Mouse (Mus musculus) cerebellum, postnatal 10 days (tissue): ENCODE results near the gene Cxcl1.
"Not testable (repeated sequence)": the region's sequence is repeated elsewhere in the genome, so short reads cannot be mapped to it uniquely, and the experiment has no call there.

Experiments used
- DNase-seq, 2 experiments: peaks; one replicate each; pipeline ENCODE4 v3.0.0; 2021; ENCODE audit warnings: mixed read lengths in 2 of 2

Gene Cxcl1

GRCm38 (mm10) chr5:90890519-90891463 lies at the start of gene Cxcl1:
Gene Cxcl1 (plus strand): TSS chr5:90891241.
- DNase-seq, result peak; percentile 62 to 68

GRCm38 (mm10) chr5:90843891-90844290 lies 47.1 kb upstream of the Cxcl1 start:
- no peak for DNase-seq

GRCm38 (mm10) chr5:90850096-90850495 lies 40.9 kb upstream of the Cxcl1 start:
- peak; percentile 70 to 77 for DNase-seq

- not testable (repeated sequence) for DNase-seq
Observed at GRCm38 (mm10) chr5:90851391-90851790, 39.6 kb upstream of the Cxcl1 start.

GRCm38 (mm10) chr5:90853206-90853605 lies 37.8 kb upstream of the Cxcl1 start:
- no peak for DNase-seq

- no peak for DNase-seq
Observed at GRCm38 (mm10) chr5:90855308-90856230, 35.5 kb upstream of the Cxcl1 start.

GRCm38 (mm10) chr5:90857463-90857862 lies 33.6 kb upstream of the Cxcl1 start:
- DNase-seq, result no peak

- DNase-seq, result no peak
Observed at GRCm38 (mm10) chr5:90858429-90858828, 32.6 kb upstream of the Cxcl1 start.

GRCm38 (mm10) chr5:90859031-90859430 lies 32.0 kb upstream of the Cxcl1 start:
- peak; percentile 24 to 33 for DNase-seq

GRCm38 (mm10) chr5:90861876-90862375 lies 29.1 kb upstream of the Cxcl1 start:
- no peak for DNase-seq

- peak; percentile 25 to 40 for DNase-seq
Observed at GRCm38 (mm10) chr5:90866770-90867169, 24.3 kb upstream of the Cxcl1 start.

- DNase-seq, result no peak
Observed at GRCm38 (mm10) chr5:90872377-90872776, 18.7 kb upstream of the Cxcl1 start.

- no peak for DNase-seq
Observed at GRCm38 (mm10) chr5:90876045-90876444, 15.0 kb upstream of the Cxcl1 start.

- no peak for DNase-seq
Observed at GRCm38 (mm10) chr5:90876471-90877172, 14.4 kb upstream of the Cxcl1 start.

- DNase-seq, result no peak
Observed at GRCm38 (mm10) chr5:90877173-90877512, 13.9 kb upstream of the Cxcl1 start.

GRCm38 (mm10) chr5:90879307-90880014 lies 11.6 kb upstream of the Cxcl1 start:
- DNase-seq, result no peak

- DNase-seq, result no peak
Observed at GRCm38 (mm10) chr5:90880335-90880850, 10.6 kb upstream of the Cxcl1 start.

GRCm38 (mm10) chr5:90881021-90881420 lies 10.0 kb upstream of the Cxcl1 start:
- no peak for DNase-seq

GRCm38 (mm10) chr5:90881682-90882081 lies 9.4 kb upstream of the Cxcl1 start:
- DNase-seq, result no peak

- no peak for DNase-seq
Observed at GRCm38 (mm10) chr5:90882146-90882545, 8.9 kb upstream of the Cxcl1 start.

GRCm38 (mm10) chr5:90884628-90885242 lies 6.3 kb upstream of the Cxcl1 start:
- peak; percentile 59 to 63 for DNase-seq
